Mouse (Mus musculus): ENCODE results near the gene BC049715.

GRCm38 (mm10) chr6:136858420-136858819 is 31.0 kb downstream of the BC049715 start:
- TF ChIP-seq EP300 (IDR thresholded peaks at IDR 0.05; ENCODE audit: insufficient read depth, low read depth, low read length) (no peak), CTCF (IDR thresholded peaks at IDR 0.05) (no peak)
